Mouse (Mus musculus): Measurements from ENCODE around the gene Chchd1.

DNA sequence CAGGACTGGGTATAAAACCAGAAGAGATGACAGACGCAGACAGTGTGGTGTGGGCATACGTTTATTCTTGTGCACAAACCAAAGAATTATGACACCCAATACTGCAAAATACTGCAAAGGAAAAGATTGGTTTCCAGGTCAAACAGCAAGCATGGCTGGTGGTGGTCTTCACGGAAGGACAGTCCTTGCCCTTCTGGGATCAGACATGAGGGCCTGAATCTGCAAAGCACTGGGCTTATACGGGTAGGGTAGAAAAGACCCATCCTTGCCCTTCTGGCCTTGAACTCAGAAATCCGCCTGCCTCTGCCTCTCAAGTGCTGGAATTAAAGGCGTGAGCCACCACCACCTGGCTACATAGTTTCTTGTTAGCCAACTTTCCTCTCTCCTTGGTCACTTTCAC is 43.9 kb upstream of the Chchd1 start:
- TF ChIP-seq POLR2A (IDR thresholded peaks at IDR 0.05; ENCODE audit: low read depth, low read length): no peak
- TF ChIP-seq CTCF (IDR thresholded peaks at IDR 0.05; ENCODE audit: extremely low read depth, insufficient read length, insufficient replicate concordance, low read depth, low read length): no peak
